Mouse (Mus musculus): ENCODE measurements around the gene Ano1. TPM values are rescaled to one million over a fixed set of nuclear protein-coding genes. Genes with fewer than 3 reads are reported as not detected.
A peak's percentile ranks its signal among the peaks of the same experiment; 100 is the strongest.

Gene Ano1
- polyA plus RNA-seq, 1 experiment: 13.4 TPM

- TF ChIP-seq CTCF (IDR thresholded peaks at IDR 0.05; ENCODE audit: borderline replicate concordance, extremely low read depth, insufficient read depth, insufficient read length) (no peak), POLR2A (IDR thresholded peaks at IDR 0.05; ENCODE audit: borderline replicate concordance, extremely low read depth, insufficient read depth, insufficient read length, poor library complexity, severe bottlenecking) (no peak)
- peak; percentile 68 for DNase-seq (ENCODE audit: low read depth)
These were observed 12.9 kb upstream of the Ano1 start for GRCm38 (mm10) chr7:144764537-144765282.

DNA sequence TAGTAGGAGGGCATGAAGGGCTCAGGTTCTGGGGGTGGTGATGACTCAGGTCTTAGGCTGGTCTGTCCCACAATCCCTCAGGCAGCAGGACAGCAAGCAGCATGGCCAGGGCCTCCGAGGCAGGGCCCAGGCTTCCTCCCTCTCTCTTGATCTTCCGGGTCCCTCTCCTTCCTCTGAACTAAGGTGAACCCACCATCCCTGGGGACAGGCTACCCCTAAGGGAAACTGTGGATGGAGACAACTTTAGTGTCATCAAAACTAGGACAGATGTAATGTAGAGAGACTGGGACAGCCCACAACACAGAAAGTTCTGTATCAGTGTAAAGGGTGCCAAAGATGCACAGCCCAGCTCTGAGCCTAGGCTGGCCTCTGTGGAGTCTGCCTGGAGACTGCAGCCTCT, 12.2 kb upstream of the Ano1 start:
- DNase-seq (ENCODE audit: low read depth): no peak
- no peak for TF ChIP-seq POLR2A (IDR thresholded peaks at IDR 0.05; ENCODE audit: borderline replicate concordance, extremely low read depth, insufficient read depth, insufficient read length, poor library complexity, severe bottlenecking)
- TF ChIP-seq CTCF (IDR thresholded peaks at IDR 0.05; ENCODE audit: borderline replicate concordance, extremely low read depth, insufficient read depth, insufficient read length): no peak

- no peak for DNase-seq (ENCODE audit: low read depth)
These were observed 10.9 kb upstream of the Ano1 start for GRCm38 (mm10) chr7:144762496-144763235.

GRCm38 (mm10) chr7:144760228-144760627, 8.5 kb upstream of the Ano1 start:
- DNase-seq (ENCODE audit: low read depth): peak; percentile 62
- TF ChIP-seq POLR2A (IDR thresholded peaks at IDR 0.05; ENCODE audit: borderline replicate concordance, extremely low read depth, insufficient read depth, insufficient read length, poor library complexity, severe bottlenecking): no peak
- no peak for TF ChIP-seq CTCF (IDR thresholded peaks at IDR 0.05; ENCODE audit: borderline replicate concordance, extremely low read depth, insufficient read depth, insufficient read length)

More at GRCm38 (mm10) chr7:144762496-144763235, 10.9 kb upstream of the Ano1 start:
- TF ChIP-seq POLR2A (IDR thresholded peaks at IDR 0.05; ENCODE audit: borderline replicate concordance, extremely low read depth, insufficient read depth, insufficient read length, poor library complexity, severe bottlenecking): no peak
- TF ChIP-seq CTCF (IDR thresholded peaks at IDR 0.05; ENCODE audit: borderline replicate concordance, extremely low read depth, insufficient read depth, insufficient read length): no peak

DNA sequence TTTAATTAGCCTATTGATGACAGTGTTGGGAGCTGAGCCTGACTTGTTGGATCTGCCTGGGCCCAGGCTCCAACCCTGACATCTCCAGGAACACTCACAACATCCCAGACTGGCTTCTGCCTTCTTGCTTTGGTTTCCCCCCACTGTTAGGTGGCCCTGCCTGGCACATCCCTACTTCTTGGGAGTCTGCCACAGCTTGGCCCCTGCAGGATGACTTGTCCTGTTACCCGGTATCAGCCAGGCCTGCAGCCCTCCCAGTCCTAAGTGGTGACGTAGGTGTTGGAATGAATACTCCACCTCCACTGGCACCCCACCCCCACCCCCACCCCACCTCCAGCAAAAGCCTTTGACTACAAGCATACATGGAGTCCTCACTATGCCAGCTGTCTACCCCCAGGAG, 7.7 kb upstream of the Ano1 start:
- no peak for DNase-seq (ENCODE audit: low read depth)
- TF ChIP-seq CTCF (IDR thresholded peaks at IDR 0.05; ENCODE audit: borderline replicate concordance, extremely low read depth, insufficient read depth, insufficient read length): no peak
- no peak for TF ChIP-seq POLR2A (IDR thresholded peaks at IDR 0.05; ENCODE audit: borderline replicate concordance, extremely low read depth, insufficient read depth, insufficient read length, poor library complexity, severe bottlenecking)

DNA sequence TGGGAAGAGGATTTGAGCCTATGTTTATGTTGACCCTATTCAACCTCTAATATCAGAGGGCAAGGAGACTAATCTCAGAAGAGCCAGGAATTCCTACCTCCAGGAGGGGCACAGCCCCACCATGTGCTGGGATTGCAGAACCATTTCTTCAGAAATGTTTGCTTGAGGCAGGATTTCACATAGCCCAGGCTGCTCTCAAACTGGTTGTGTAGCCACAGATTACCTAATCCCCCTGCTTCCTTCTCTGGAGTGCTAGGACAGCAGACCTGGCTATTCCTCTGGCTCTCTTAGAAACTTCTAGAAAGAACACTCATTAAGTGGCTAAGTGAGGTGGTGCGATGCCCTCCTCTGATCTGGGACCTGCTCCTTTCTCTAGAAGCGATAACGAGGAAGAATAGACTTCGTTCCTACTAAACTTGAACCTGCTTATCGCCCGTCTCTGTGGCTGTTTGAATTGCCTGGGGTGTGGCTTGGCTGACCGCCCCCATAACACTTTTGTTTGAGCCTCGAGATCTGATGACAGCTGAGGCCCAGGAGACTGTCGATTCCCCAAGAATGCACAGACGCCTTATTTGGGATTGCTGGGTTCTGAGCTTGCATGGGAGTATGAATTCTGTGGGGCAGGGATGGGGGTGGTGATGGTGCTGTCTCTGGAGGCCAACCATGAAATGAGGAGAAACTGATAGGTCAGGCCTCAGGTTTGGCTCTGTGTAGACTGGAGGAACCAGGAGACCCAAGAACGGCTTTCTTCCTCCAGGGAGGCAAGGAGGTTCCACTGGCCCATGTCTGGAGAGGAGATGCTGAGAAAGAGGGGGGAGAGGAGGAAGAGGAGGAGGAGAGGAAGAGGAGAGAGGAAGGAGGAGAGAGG, 4.0 kb upstream of the Ano1 start:
- TF ChIP-seq POLR2A (IDR thresholded peaks at IDR 0.05; ENCODE audit: borderline replicate concordance, extremely low read depth, insufficient read depth, insufficient read length, poor library complexity, severe bottlenecking) (no peak), CTCF (IDR thresholded peaks at IDR 0.05; ENCODE audit: borderline replicate concordance, extremely low read depth, insufficient read depth, insufficient read length) (no peak)

DNA sequence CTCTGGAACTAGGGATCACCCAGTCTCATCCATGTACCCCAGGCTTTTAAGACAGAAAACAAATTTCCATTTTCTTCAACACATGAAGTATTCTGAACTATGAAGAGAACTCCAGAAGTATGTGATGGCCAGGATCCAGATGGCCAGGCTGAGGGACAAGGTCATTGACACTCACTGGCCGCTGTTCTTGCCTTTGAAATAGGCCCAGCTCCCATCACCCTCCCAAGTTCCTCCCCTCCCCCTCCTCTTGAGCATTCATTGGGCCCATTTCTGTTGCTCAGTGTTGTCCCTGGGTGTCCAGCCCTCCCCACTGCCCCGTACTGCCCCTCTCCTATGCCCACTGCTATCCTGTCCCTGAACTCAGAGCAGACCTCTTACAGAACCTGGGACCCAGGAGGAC, 2.9 kb upstream of the Ano1 start:
- no peak for DNase-seq (ENCODE audit: low read depth)
- TF ChIP-seq CTCF (IDR thresholded peaks at IDR 0.05; ENCODE audit: borderline replicate concordance, extremely low read depth, insufficient read depth, insufficient read length) (no peak), POLR2A (IDR thresholded peaks at IDR 0.05; ENCODE audit: borderline replicate concordance, extremely low read depth, insufficient read depth, insufficient read length, poor library complexity, severe bottlenecking) (no peak)

More for the DNA sequence above, 4.0 kb upstream of the Ano1 start:
- no peak for DNase-seq (ENCODE audit: low read depth)

DNA sequence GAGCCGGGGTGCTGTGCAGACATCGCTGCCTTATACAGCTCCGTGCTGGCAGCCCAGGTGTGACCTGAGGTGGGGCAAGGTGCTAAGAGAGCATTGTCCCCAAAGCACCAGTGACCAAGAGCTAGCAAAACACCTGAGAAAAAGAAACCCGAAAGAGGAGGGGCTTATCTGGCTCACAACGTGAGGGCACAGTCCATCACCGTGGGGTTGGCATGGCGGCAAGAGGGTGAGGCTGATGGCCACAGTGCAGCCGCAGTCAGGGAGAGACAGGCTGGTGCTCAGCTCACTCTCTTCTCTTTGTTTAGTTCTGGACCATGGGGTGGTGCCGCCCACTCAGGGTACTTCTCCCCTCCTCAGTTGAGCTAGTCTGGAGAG, 1.9 kb upstream of the Ano1 start:
- no peak for TF ChIP-seq CTCF (IDR thresholded peaks at IDR 0.05; ENCODE audit: borderline replicate concordance, extremely low read depth, insufficient read depth, insufficient read length)
- no peak for TF ChIP-seq POLR2A (IDR thresholded peaks at IDR 0.05; ENCODE audit: borderline replicate concordance, extremely low read depth, insufficient read depth, insufficient read length, poor library complexity, severe bottlenecking)
- DNase-seq (ENCODE audit: low read depth): no peak

DNA sequence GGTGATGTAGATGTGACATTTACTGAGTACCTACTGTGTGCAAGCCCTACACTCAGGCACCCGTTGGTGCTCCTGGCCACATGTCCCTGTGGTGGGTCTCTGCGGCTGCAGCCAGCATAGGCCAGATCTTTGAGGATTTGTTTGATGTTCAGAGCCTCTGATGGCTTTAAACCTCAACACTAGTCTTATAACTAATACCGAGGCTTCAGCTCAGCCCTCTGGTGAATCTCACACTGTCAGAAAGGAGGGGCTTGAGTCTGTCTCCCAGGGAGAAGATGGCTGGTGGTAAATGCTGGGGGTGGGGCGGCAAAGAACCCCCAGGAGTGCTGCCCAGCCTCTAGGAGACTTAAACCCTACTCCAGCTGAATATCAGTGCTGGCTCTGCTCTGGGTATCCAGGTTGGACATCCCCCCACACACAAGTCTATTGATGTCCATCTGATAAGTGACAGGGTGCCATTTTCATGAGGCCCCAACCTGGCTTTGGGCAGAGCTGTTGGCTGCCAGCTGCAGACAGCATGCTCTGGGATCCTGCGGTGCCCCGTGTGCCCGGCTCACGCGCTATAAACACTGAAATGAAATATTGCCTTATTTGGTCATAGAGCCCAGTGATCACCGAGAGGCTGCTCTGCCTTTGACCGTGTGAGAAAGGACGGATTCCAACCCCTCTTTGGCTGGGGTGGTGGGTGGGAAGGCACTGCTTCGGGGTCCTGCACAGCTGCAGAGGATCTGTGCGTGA, 1.3 kb upstream of the Ano1 start:
- TF ChIP-seq POLR2A (IDR thresholded peaks at IDR 0.05; ENCODE audit: borderline replicate concordance, extremely low read depth, insufficient read depth, insufficient read length, poor library complexity, severe bottlenecking): no peak
- no peak for DNase-seq (ENCODE audit: low read depth)

DNA sequence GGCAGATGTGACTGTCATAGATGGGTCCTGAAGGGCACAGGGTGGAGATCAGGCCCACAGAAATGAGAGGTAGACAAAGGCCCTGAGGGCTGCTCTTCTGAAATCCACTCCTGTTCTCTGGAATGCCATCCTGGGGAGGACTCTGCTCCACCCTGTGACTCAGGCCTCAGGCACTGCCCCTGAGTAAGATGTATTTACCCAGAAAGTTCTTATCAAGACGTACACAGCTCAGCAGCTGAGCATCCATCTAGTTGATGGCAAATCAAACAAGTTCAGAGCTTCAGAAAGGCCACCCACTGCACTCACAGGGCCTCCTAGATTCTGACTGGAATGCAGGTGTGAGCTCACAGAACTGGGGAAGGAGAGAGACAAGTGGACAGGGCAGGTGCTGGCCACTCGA, 4.0 kb downstream of the Ano1 start:
- no peak for DNase-seq (ENCODE audit: low read depth)
- no peak for TF ChIP-seq CTCF (IDR thresholded peaks at IDR 0.05; ENCODE audit: borderline replicate concordance, extremely low read depth, insufficient read depth, insufficient read length)
- TF ChIP-seq POLR2A (IDR thresholded peaks at IDR 0.05; ENCODE audit: borderline replicate concordance, extremely low read depth, insufficient read depth, insufficient read length, poor library complexity, severe bottlenecking): no peak
